Comparison of ENCODE assay signal across 22 mouse cellular contexts in genomic region chr19:28657686-28658195, GRCm38 (mm10). TPM values are rescaled to one million over a fixed set of nuclear protein-coding genes. Genes with fewer than 3 reads are reported as not detected.
A peak's percentile ranks its signal among the peaks of the same experiment; 100 is the strongest.
DNase-seq lines count a peak whose midpoint lies in the region; ATAC-seq and TF ChIP-seq lines count a peak whose summit lies in the region.
"Had no signal": no experiment of that assay in that cellular context is flagged by ENCODE, and none has a peak within 500 bp of the region (broad histone marks: within the 10 kb centered on the region; RNA-seq: fewer than 3 reads in every experiment).

No protein-coding gene starts in this region.

- peak overlapping the region; percentile 57 for H3K27ac ChIP-seq in kidney, embryonic 14.5 days (ENCODE audit: low read depth, low read length)
- H3K27ac ChIP-seq in kidney, postnatal 0 days = peak overlapping the region; percentile 80
- no peak overlapping the region for H3K27ac ChIP-seq in midbrain, embryonic 15.5 days
- no peak overlapping the region for H3K27ac ChIP-seq in midbrain, postnatal 0 days (ENCODE audit: low read depth, low read length)
- no peak overlapping the region for H3K27ac ChIP-seq in forebrain, embryonic 15.5 days (replicated peaks)
- H3K27ac ChIP-seq: forebrain, embryonic 10.5 days; forebrain, embryonic 13.5 days; gastrocnemius, adult 2 months; hindbrain, embryonic 12.5 days had no signal

- H3K9me3 ChIP-seq in kidney, embryonic 14.5 days (ENCODE audit: control insufficient read depth, low read length) = no peaks in the 10 kb centered on the region
- no peaks in the 10 kb centered on the region for H3K9me3 ChIP-seq in kidney, postnatal 0 days (replicated peaks; ENCODE audit: low read length)
- H3K9me3 ChIP-seq in midbrain, embryonic 15.5 days = no peaks in the 10 kb centered on the region
- H3K9me3 ChIP-seq in midbrain, postnatal 0 days (ENCODE audit: low read length) = no peaks in the 10 kb centered on the region
- no peaks in the 10 kb centered on the region for H3K9me3 ChIP-seq in forebrain, embryonic 15.5 days
- H3K9me3 ChIP-seq: forebrain, embryonic 10.5 days; forebrain, embryonic 13.5 days; hindbrain, embryonic 12.5 days had no signal

- no peak overlapping the region for H3K4me3 ChIP-seq in kidney, embryonic 14.5 days (ENCODE audit: low read length)
- no peak overlapping the region for H3K4me3 ChIP-seq in kidney, postnatal 0 days (replicated peaks; ENCODE audit: low read depth, low read length)
- no peak overlapping the region for H3K4me3 ChIP-seq in midbrain, embryonic 15.5 days
- H3K4me3 ChIP-seq in midbrain, postnatal 0 days (ENCODE audit: low read depth, low read length) = no peak overlapping the region
- no peak overlapping the region for H3K4me3 ChIP-seq in forebrain, embryonic 15.5 days
- H3K4me3 ChIP-seq: forebrain, embryonic 10.5 days; forebrain, embryonic 13.5 days; gastrocnemius, adult 2 months; hindbrain, embryonic 12.5 days had no signal

- TF ChIP-seq CTCF in kidney, postnatal 0 days (IDR thresholded peaks at IDR 0.05; ENCODE audit: low read depth) = no peak
- TF ChIP-seq CTCF in midbrain, postnatal 0 days (IDR thresholded peaks at IDR 0.05) = no peak

- no peaks in the 10 kb centered on the region for H3K27me3 ChIP-seq in kidney, embryonic 14.5 days (ENCODE audit: control insufficient read depth, insufficient read depth, low read length)
- H3K27me3 ChIP-seq in kidney, postnatal 0 days (ENCODE audit: insufficient read depth, low read length) = no peaks in the 10 kb centered on the region
- no peaks in the 10 kb centered on the region for H3K27me3 ChIP-seq in midbrain, embryonic 15.5 days (replicated peaks)
- H3K27me3 ChIP-seq in midbrain, postnatal 0 days (ENCODE audit: insufficient read depth, low read length) = no peaks in the 10 kb centered on the region
- no peaks in the 10 kb centered on the region for H3K27me3 ChIP-seq in forebrain, embryonic 15.5 days
- H3K27me3 ChIP-seq: forebrain, embryonic 13.5 days; hindbrain, embryonic 12.5 days had no signal

- no peak overlapping the region for H3K4me2 ChIP-seq in kidney, embryonic 14.5 days (replicated peaks; ENCODE audit: low read depth, low read length)
- H3K4me2 ChIP-seq in kidney, postnatal 0 days (ENCODE audit: low read length) = 0 out of 2 replicates have a peak overlapping the region, but pooled peaks have one; percentile 11
- no peak overlapping the region for H3K4me2 ChIP-seq in midbrain, embryonic 15.5 days
- no peak overlapping the region for H3K4me2 ChIP-seq in midbrain, postnatal 0 days (ENCODE audit: low read depth, low read length, poor library complexity, severe bottlenecking)
- H3K4me2 ChIP-seq in forebrain, embryonic 15.5 days (replicated peaks) = no peak overlapping the region
- H3K4me2 ChIP-seq: forebrain, embryonic 13.5 days; heart, embryonic 11.5 days; hindbrain, embryonic 12.5 days had no signal

- 61% methylated on average over 5 of the region's 5 CpGs for WGBS in kidney, embryonic 14.5 days
- WGBS in kidney, postnatal 0 days = 57% methylated on average over 5 of the region's 5 CpGs
- 46% methylated on average over 5 of the region's 5 CpGs for WGBS in midbrain, embryonic 15.5 days
- 52% methylated on average over 5 of the region's 5 CpGs for WGBS in midbrain, postnatal 0 days
- 32% methylated on average over 5 of the region's 5 CpGs for WGBS in forebrain, embryonic 15.5 days

- no peak for DNase-seq in kidney, adult 18-20 months
- peak; percentile 27 for DNase-seq in kidney, postnatal 0 days (ENCODE audit: low spot score)
- DNase-seq in kidney, postnatal 10 days = no peak
- no peak for DNase-seq in midbrain, postnatal 0 days (ENCODE audit: low spot score)
- peak; percentile 17 to 59 for DNase-seq in kidney, postnatal 36 days
- DNase-seq: adrenal gland, postnatal 14 days; cerebellum, adult 11-12 months; cerebellum, adult 8-10 months; cerebellum, postnatal 10 days; cerebellum, postnatal 36 days; forebrain, postnatal 0 days; gastrocnemius, adult 2 months; gastrocnemius, postnatal 14 days had no signal

- ATAC-seq in kidney, embryonic 14.5 days (ENCODE audit: low FRiP score, low TSS enrichment) = no peak
- no peak for ATAC-seq in kidney, postnatal 0 days (replicated peaks; ENCODE audit: low FRiP score, low read depth)
- ATAC-seq in midbrain, embryonic 15.5 days (replicated peaks) = peak; percentile 52; the same call in 1 of the 2 replicates
- no peak for ATAC-seq in midbrain, postnatal 0 days (ENCODE audit: low FRiP score)
- no peak for ATAC-seq in forebrain, embryonic 15.5 days (replicated peaks)
- ATAC-seq: CD4-positive, CD25-positive, alpha-beta regulatory T cell, adult 4 months; forebrain, embryonic 13.5 days; forebrain, postnatal 0 days had no signal

- peaks cover 36% of the 10 kb centered on the region for H3K4me1 ChIP-seq in kidney, embryonic 14.5 days (ENCODE audit: control insufficient read depth, insufficient read depth, low read length)
- peaks cover 21% of the 10 kb centered on the region for H3K4me1 ChIP-seq in kidney, postnatal 0 days (replicated peaks; ENCODE audit: insufficient read depth, low read length)
- H3K4me1 ChIP-seq in midbrain, embryonic 15.5 days = 0 out of 2 replicates have a peak, but pooled peaks cover 7% of the 10 kb centered on the region
- no peaks in the 10 kb centered on the region for H3K4me1 ChIP-seq in midbrain, postnatal 0 days (ENCODE audit: insufficient read depth, low read length)
- H3K4me1 ChIP-seq in forebrain, embryonic 15.5 days = no peaks in the 10 kb centered on the region
- H3K4me1 ChIP-seq: hindbrain, embryonic 12.5 days had no signal

- H3K9ac ChIP-seq in kidney, embryonic 14.5 days (ENCODE audit: low read depth, low read length) = no peak overlapping the region
- no peak overlapping the region for H3K9ac ChIP-seq in kidney, postnatal 0 days (ENCODE audit: low read depth, low read length)
- no peak overlapping the region for H3K9ac ChIP-seq in midbrain, embryonic 15.5 days
- no peak overlapping the region for H3K9ac ChIP-seq in midbrain, postnatal 0 days (replicated peaks; ENCODE audit: low read length, poor library complexity, severe bottlenecking)
- no peak overlapping the region for H3K9ac ChIP-seq in forebrain, embryonic 15.5 days (replicated peaks)
- H3K9ac ChIP-seq: forebrain, embryonic 13.5 days; forebrain, postnatal 0 days; hindbrain, embryonic 12.5 days had no signal

- no peaks in the 10 kb centered on the region for H3K36me3 ChIP-seq in kidney, embryonic 14.5 days (ENCODE audit: control insufficient read depth, insufficient read depth, low read length)
- 0 out of 2 replicates have a peak, but pooled peaks cover 4% of the 10 kb centered on the region for H3K36me3 ChIP-seq in kidney, postnatal 0 days (ENCODE audit: insufficient read depth, low read length)
- no peaks in the 10 kb centered on the region for H3K36me3 ChIP-seq in midbrain, embryonic 15.5 days (replicated peaks)
- no peaks in the 10 kb centered on the region for H3K36me3 ChIP-seq in midbrain, postnatal 0 days (ENCODE audit: insufficient read depth, low read length)
- no peaks in the 10 kb centered on the region for H3K36me3 ChIP-seq in forebrain, embryonic 15.5 days
- H3K36me3 ChIP-seq: forebrain, embryonic 10.5 days; hindbrain, embryonic 12.5 days had no signal

RNA-seq across cellular contexts. Expression of gene Glis3, which starts 22.1 kb away (rescaled TPM):
- polyA plus RNA-seq in kidney, embryonic 14.5 days (2014; fragmentation: Nextera tagmentation; extraction: Ambion mirVana) = 7.1 and 7.9 TPM in 2 replicates
- 6.0 and 7.1 TPM in 2 replicates for polyA plus RNA-seq in kidney, postnatal 0 days (2015; fragmentation: Nextera tagmentation; extraction: Ambion mirVana)
- 3.3 and 4.6 TPM in 2 replicates for polyA plus RNA-seq in midbrain, embryonic 15.5 days (2015; fragmentation: Nextera tagmentation; extraction: Ambion mirVana)
- total RNA-seq in midbrain, postnatal 0 days (2014; rRNA removed) = 16.5 and 27.1 TPM in 2 replicates
- polyA plus RNA-seq in midbrain, postnatal 0 days (2015; fragmentation: Nextera tagmentation; extraction: Ambion mirVana) = 0.75 and 1.2 TPM in 2 replicates
- 0.77 and 1.2 TPM in 2 replicates for polyA plus RNA-seq in forebrain, embryonic 15.5 days (2015; fragmentation: Nextera tagmentation; extraction: Ambion mirVana)
- total RNA-seq: MEL had no signal

Comparison
In these comparisons a context has a peak if more than half of its experiments do, and no peak if none do; other contexts are left out.
1. DNase-seq: peak in kidney, postnatal 0 days (single experiment) and kidney, postnatal 36 days (2 of 2); none in kidney, adult 18-20 months (single experiment), kidney, postnatal 10 days (single experiment) and midbrain, postnatal 0 days (single experiment).
2. H3K27ac ChIP-seq: peak in kidney, embryonic 14.5 days (single experiment) and kidney, postnatal 0 days (single experiment); none in midbrain, embryonic 15.5 days (single experiment), midbrain, postnatal 0 days (single experiment) and forebrain, embryonic 15.5 days (single experiment).